8 mouse cellular contexts compared by ENCODE assay signal in genomic region chr7:100465248-100465647, GRCm38 (mm10). TPM values are rescaled to one million over a fixed set of nuclear protein-coding genes. Genes with fewer than 3 reads are reported as not detected.
A peak's percentile ranks its signal among the peaks of the same experiment; 100 is the strongest.
DNase-seq lines count a peak whose midpoint lies in the region; ATAC-seq and TF ChIP-seq lines count a peak whose summit lies in the region.

No protein-coding gene starts in this region.

- TF ChIP-seq CTCF in stomach, postnatal 0 days (IDR thresholded peaks at IDR 0.05; ENCODE audit: low read depth), result no peak

- no peak for TF ChIP-seq EP300 in stomach, postnatal 0 days (optimal IDR thresholded peaks at IDR 0.05)

- H3K36me3 ChIP-seq in limb, embryonic 12.5 days, result peaks cover 87% of the 10 kb centered on the region
- no peaks in the 10 kb centered on the region for H3K36me3 ChIP-seq in stomach, postnatal 0 days (ENCODE audit: control insufficient read depth, insufficient read depth, low read length)

- 0 out of 2 replicates have a peak, but pooled peaks cover 2% of the 10 kb centered on the region for H3K4me1 ChIP-seq in limb, embryonic 12.5 days (replicated peaks)
- H3K4me1 ChIP-seq in stomach, postnatal 0 days (replicated peaks; ENCODE audit: control insufficient read depth, insufficient read depth), result peaks cover 11% of the 10 kb centered on the region

- H3K9me3 ChIP-seq in limb, embryonic 12.5 days, result no peaks in the 10 kb centered on the region
- H3K9me3 ChIP-seq in stomach, postnatal 0 days (ENCODE audit: control insufficient read depth, low read length), result no peaks in the 10 kb centered on the region

- peak overlapping the region; percentile 54; the same call in 1 of the 2 replicates for H3K27ac ChIP-seq in limb, embryonic 12.5 days
- peak overlapping the region; percentile 92 for H3K27ac ChIP-seq in stomach, postnatal 0 days (replicated peaks)

- DNase-seq in adrenal gland, adult 2 months, result peak; percentile 31
- no peak for DNase-seq in adrenal gland, adult 8-10 months
- peak; percentile 32 to 51 for DNase-seq in urinary bladder, adult 18-20 months (ENCODE audit: low spot score in 2 of 2)
- DNase-seq in urinary bladder, postnatal 4 days (ENCODE audit: low spot score in 2 of 2), result no peak
- peak; percentile 54 for DNase-seq in stomach, postnatal 0 days (ENCODE audit: low spot score)
- no peak for DNase-seq in embryo, embryonic 10.5 days (ENCODE audit: low spot score)
- no peak for DNase-seq in thymus, postnatal 10 days (ENCODE audit: low spot score in 2 of 2)

- H3K9ac ChIP-seq in limb, embryonic 12.5 days (replicated peaks), result no peak overlapping the region
- peak overlapping the region; percentile 47 for H3K9ac ChIP-seq in stomach, postnatal 0 days (ENCODE audit: low read length)

- ATAC-seq in limb, embryonic 12.5 days (ENCODE audit: insufficient number of reproducible peaks, insufficient read depth, low FRiP score, low TSS enrichment, low read depth), result 0 out of 2 replicates have a peak, but pooled peaks have one; percentile 28
- peak; percentile 67 for ATAC-seq in stomach, postnatal 0 days (ENCODE audit: low FRiP score, low TSS enrichment)

- no peaks in the 10 kb centered on the region for H3K27me3 ChIP-seq in limb, embryonic 12.5 days
- H3K27me3 ChIP-seq in stomach, postnatal 0 days (ENCODE audit: control insufficient read depth, insufficient read depth, low read length), result no peaks in the 10 kb centered on the region

- 81% methylated on average over 4 of the region's 4 CpGs for WGBS in limb, embryonic 12.5 days
- WGBS in stomach, postnatal 0 days, result 36% methylated on average over 4 of the region's 4 CpGs

- H3K4me2 ChIP-seq in limb, embryonic 12.5 days, result no peak overlapping the region
- H3K4me2 ChIP-seq in stomach, postnatal 0 days (replicated peaks; ENCODE audit: low read depth), result peak overlapping the region; percentile 42

- H3K4me3 ChIP-seq in limb, embryonic 12.5 days (replicated peaks), result no peak overlapping the region
- no peak overlapping the region for H3K4me3 ChIP-seq in stomach, postnatal 0 days (ENCODE audit: low read depth, low read length)

RNA-seq across cellular contexts. Expression of gene Ucp3, which starts 7.5 kb away (rescaled TPM):
- 10 to 100 TPM; 22.7 to 58.7 TPM for total RNA-seq in adrenal gland, adult 2 months (2021)
- polyA plus RNA-seq in adrenal gland, adult 2 months (2012; rRNA removed), result 17.0 and 35.6 TPM in 2 replicates
- 10 to 100 TPM in 3 of 4 experiments, 1 to 10 TPM in 1; 6.3 to 17.8 (median 14.7) TPM for total RNA-seq in adrenal gland, adult 8-10 months (2022)
- polyA plus RNA-seq in limb, embryonic 12.5 days (2016; fragmentation: Nextera tagmentation; extraction: Ambion mirVana), result not detected in 2 replicates
- 1.4 and 1.7 TPM in 2 replicates for polyA plus RNA-seq in stomach, postnatal 0 days (2015; fragmentation: Nextera tagmentation; extraction: Ambion mirVana)

RNA-seq across cellular contexts. Expression of gene Ucp2, which starts 27.9 kb away (rescaled TPM):
- 100 to 1,000 TPM; 187 to 254 TPM for total RNA-seq in adrenal gland, adult 2 months (2021)
- polyA plus RNA-seq in adrenal gland, adult 2 months (2012; rRNA removed), result 315 and 432 TPM in 2 replicates
- total RNA-seq in adrenal gland, adult 8-10 months (2022), result 100 to 1,000 TPM; 212 to 320 (median 270) TPM
- polyA plus RNA-seq in limb, embryonic 12.5 days (2016; fragmentation: Nextera tagmentation; extraction: Ambion mirVana), result 154 and 169 TPM in 2 replicates
- 618 and 662 TPM in 2 replicates for polyA plus RNA-seq in stomach, postnatal 0 days (2015; fragmentation: Nextera tagmentation; extraction: Ambion mirVana)

RNA-seq across cellular contexts. Expression of gene Dnajb13, which starts 49.5 kb away (rescaled TPM):
- under 1 TPM; 0.17 to 0.24 TPM for total RNA-seq in adrenal gland, adult 2 months (2021)
- 0.20 TPM in 1 of 2 replicates, not detected in the other for polyA plus RNA-seq in adrenal gland, adult 2 months (2012; rRNA removed)
- total RNA-seq in adrenal gland, adult 8-10 months (2022), result under 1 TPM; 0.20 to 0.89 (median 0.42) TPM
- polyA plus RNA-seq in limb, embryonic 12.5 days (2016; fragmentation: Nextera tagmentation; extraction: Ambion mirVana), result 0.26 and 0.35 TPM in 2 replicates
- polyA plus RNA-seq in stomach, postnatal 0 days (2015; fragmentation: Nextera tagmentation; extraction: Ambion mirVana), result 0.45 and 0.54 TPM in 2 replicates

Comparison
In these comparisons a context has a peak if more than half of its experiments do, and no peak if none do; other contexts are left out.
1. DNase-seq: peak in adrenal gland, adult 2 months (single experiment), urinary bladder, adult 18-20 months (2 of 2) and stomach, postnatal 0 days (single experiment); none in adrenal gland, adult 8-10 months (single experiment), urinary bladder, postnatal 4 days (0 of 2), embryo, embryonic 10.5 days (single experiment) and thymus, postnatal 10 days (0 of 2).